Mouse (Mus musculus): ENCODE data around the gene Plxna4. TPM values are rescaled to one million over a fixed set of nuclear protein-coding genes. Genes with fewer than 3 reads are reported as not detected.

The Plxna4 gene
- polyA plus RNA-seq, 1 experiment from 2014 or later: 1.8 TPM

GRCm38 (mm10) chr6:32330034-32330795 is 257.8 kb downstream of the Plxna4 start:
- Histone ChIP-seq H3K36me3 (ENCODE audit: control insufficient read depth, insufficient read depth, low read length) (no peaks in the 10 kb centered on the region), H3K9ac (ENCODE audit: low read depth, low read length) (no peak overlapping the region), H3K4me1 (replicated peaks; ENCODE audit: control insufficient read depth, insufficient read depth, low read length) (no peaks in the 10 kb centered on the region), H3K27me3 (replicated peaks; ENCODE audit: control insufficient read depth, insufficient read depth, low read length) (no peaks in the 10 kb centered on the region), H3K27ac (ENCODE audit: low read depth, low read length) (no peak overlapping the region), H3K4me3 (ENCODE audit: low read depth, low read length) (no peak overlapping the region), H3K4me2 (no peak overlapping the region), H3K9me3 (ENCODE audit: control insufficient read depth, low read length) (no peaks in the 10 kb centered on the region)
- 71% methylated on average over 9 of the region's 9 CpGs for WGBS
- DNase-seq (ENCODE audit: low spot score) (no peak), ATAC-seq (replicated peaks; ENCODE audit: low FRiP score) (no peak)

GRCm38 (mm10) chr6:32328028-32328427 is 260.0 kb downstream of the Plxna4 start:
- Histone ChIP-seq H3K9ac (ENCODE audit: low read depth, low read length) (no peak overlapping the region), H3K4me3 (ENCODE audit: low read depth, low read length) (no peak overlapping the region), H3K9me3 (ENCODE audit: control insufficient read depth, low read length) (no peaks in the 10 kb centered on the region), H3K4me1 (replicated peaks; ENCODE audit: control insufficient read depth, insufficient read depth, low read length) (no peaks in the 10 kb centered on the region), H3K27me3 (replicated peaks; ENCODE audit: control insufficient read depth, insufficient read depth, low read length) (no peaks in the 10 kb centered on the region), H3K36me3 (ENCODE audit: control insufficient read depth, insufficient read depth, low read length) (no peaks in the 10 kb centered on the region), H3K4me2 (no peak overlapping the region), H3K27ac (ENCODE audit: low read depth, low read length) (no peak overlapping the region)
- WGBS: 5% methylated on average over 8 of the region's 8 CpGs
- ATAC-seq (replicated peaks; ENCODE audit: low FRiP score) (no peak), DNase-seq (ENCODE audit: low spot score) (peak; percentile 64)

GRCm38 (mm10) chr6:32327173-32327572 is 260.8 kb downstream of the Plxna4 start:
- no peak overlapping the region for H3K4me3 ChIP-seq (ENCODE audit: low read depth, low read length)
- no peaks in the 10 kb centered on the region for H3K27me3 ChIP-seq (replicated peaks; ENCODE audit: control insufficient read depth, insufficient read depth, low read length)
- no peak overlapping the region for H3K27ac ChIP-seq (ENCODE audit: low read depth, low read length)
- H3K9ac ChIP-seq (ENCODE audit: low read depth, low read length): no peak overlapping the region
- WGBS: 33% methylated on average over 5 of the region's 5 CpGs
- no peaks in the 10 kb centered on the region for H3K4me1 ChIP-seq (replicated peaks; ENCODE audit: control insufficient read depth, insufficient read depth, low read length)
- no peak overlapping the region for H3K4me2 ChIP-seq
- DNase-seq (ENCODE audit: low spot score) (no peak), ATAC-seq (replicated peaks; ENCODE audit: low FRiP score) (no peak)
- no peaks in the 10 kb centered on the region for H3K36me3 ChIP-seq (ENCODE audit: control insufficient read depth, insufficient read depth, low read length)
- no peaks in the 10 kb centered on the region for H3K9me3 ChIP-seq (ENCODE audit: control insufficient read depth, low read length)

- Histone ChIP-seq H3K4me3 (ENCODE audit: low read depth, low read length) (no peak overlapping the region), H3K36me3 (ENCODE audit: control insufficient read depth, insufficient read depth, low read length) (no peaks in the 10 kb centered on the region), H3K27me3 (replicated peaks; ENCODE audit: control insufficient read depth, insufficient read depth, low read length) (no peaks in the 10 kb centered on the region), H3K9ac (ENCODE audit: low read depth, low read length) (no peak overlapping the region), H3K4me2 (no peak overlapping the region), H3K9me3 (ENCODE audit: control insufficient read depth, low read length) (no peaks in the 10 kb centered on the region), H3K4me1 (replicated peaks; ENCODE audit: control insufficient read depth, insufficient read depth, low read length) (no peaks in the 10 kb centered on the region), H3K27ac (ENCODE audit: low read depth, low read length) (no peak overlapping the region)
- DNase-seq (ENCODE audit: low spot score) (no peak), ATAC-seq (replicated peaks; ENCODE audit: low FRiP score) (no peak)
- WGBS: 83% methylated on average over 5 of the region's 5 CpGs
Measured at GRCm38 (mm10) chr6:32326406-32326805, 261.6 kb downstream of the Plxna4 start.

GRCm38 (mm10) chr6:32325851-32326250 is 262.1 kb downstream of the Plxna4 start:
- no peak overlapping the region for H3K4me3 ChIP-seq (ENCODE audit: low read depth, low read length)
- H3K27me3 ChIP-seq (replicated peaks; ENCODE audit: control insufficient read depth, insufficient read depth, low read length): no peaks in the 10 kb centered on the region
- no peak overlapping the region for H3K4me2 ChIP-seq
- H3K27ac ChIP-seq (ENCODE audit: low read depth, low read length): no peak overlapping the region
- no peak overlapping the region for H3K9ac ChIP-seq (ENCODE audit: low read depth, low read length)
- no peaks in the 10 kb centered on the region for H3K4me1 ChIP-seq (replicated peaks; ENCODE audit: control insufficient read depth, insufficient read depth, low read length)
- no peak for ATAC-seq (replicated peaks; ENCODE audit: low FRiP score)
- 65% methylated on average over 7 of the region's 7 CpGs for WGBS
- H3K9me3 ChIP-seq (ENCODE audit: control insufficient read depth, low read length): no peaks in the 10 kb centered on the region
- no peaks in the 10 kb centered on the region for H3K36me3 ChIP-seq (ENCODE audit: control insufficient read depth, insufficient read depth, low read length)
- DNase-seq (ENCODE audit: low spot score): no peak

- no peaks in the 10 kb centered on the region for H3K9me3 ChIP-seq (ENCODE audit: control insufficient read depth, low read length)
- no peak for ATAC-seq (replicated peaks; ENCODE audit: low FRiP score)
- H3K4me1 ChIP-seq (replicated peaks; ENCODE audit: control insufficient read depth, insufficient read depth, low read length): no peaks in the 10 kb centered on the region
- no peak for DNase-seq (ENCODE audit: low spot score)
- H3K4me3 ChIP-seq (ENCODE audit: low read depth, low read length): no peak overlapping the region
- H3K27me3 ChIP-seq (replicated peaks; ENCODE audit: control insufficient read depth, insufficient read depth, low read length): no peaks in the 10 kb centered on the region
- no peaks in the 10 kb centered on the region for H3K36me3 ChIP-seq (ENCODE audit: control insufficient read depth, insufficient read depth, low read length)
- H3K9ac ChIP-seq (ENCODE audit: low read depth, low read length): no peak overlapping the region
- 68% methylated on average over 3 of the region's 3 CpGs for WGBS
- H3K27ac ChIP-seq (ENCODE audit: low read depth, low read length): no peak overlapping the region
- H3K4me2 ChIP-seq: no peak overlapping the region
Measured at GRCm38 (mm10) chr6:32321187-32321586, 266.8 kb downstream of the Plxna4 start.

GRCm38 (mm10) chr6:32320254-32320653 is 267.7 kb downstream of the Plxna4 start:
- no peaks in the 10 kb centered on the region for H3K9me3 ChIP-seq (ENCODE audit: control insufficient read depth, low read length)
- no peaks in the 10 kb centered on the region for H3K36me3 ChIP-seq (ENCODE audit: control insufficient read depth, insufficient read depth, low read length)
- WGBS: 34% methylated on average over 3 of the region's 3 CpGs
- no peak for ATAC-seq (replicated peaks; ENCODE audit: low FRiP score)
- H3K4me3 ChIP-seq (ENCODE audit: low read depth, low read length): no peak overlapping the region
- H3K27me3 ChIP-seq (replicated peaks; ENCODE audit: control insufficient read depth, insufficient read depth, low read length): no peaks in the 10 kb centered on the region
- no peaks in the 10 kb centered on the region for H3K4me1 ChIP-seq (replicated peaks; ENCODE audit: control insufficient read depth, insufficient read depth, low read length)
- H3K27ac ChIP-seq (ENCODE audit: low read depth, low read length): no peak overlapping the region
- no peak overlapping the region for H3K4me2 ChIP-seq
- no peak overlapping the region for H3K9ac ChIP-seq (ENCODE audit: low read depth, low read length)
- DNase-seq (ENCODE audit: low spot score): no peak

- 80% methylated on average over 8 of the region's 8 CpGs for WGBS
- no peak for DNase-seq (ENCODE audit: low spot score)
- H3K4me1 ChIP-seq (replicated peaks; ENCODE audit: control insufficient read depth, insufficient read depth, low read length): no peaks in the 10 kb centered on the region
- no peaks in the 10 kb centered on the region for H3K9me3 ChIP-seq (ENCODE audit: control insufficient read depth, low read length)
- H3K36me3 ChIP-seq (ENCODE audit: control insufficient read depth, insufficient read depth, low read length): no peaks in the 10 kb centered on the region
- H3K4me2 ChIP-seq: no peak overlapping the region
- no peak overlapping the region for H3K9ac ChIP-seq (ENCODE audit: low read depth, low read length)
- H3K4me3 ChIP-seq (ENCODE audit: low read depth, low read length): no peak overlapping the region
- no peaks in the 10 kb centered on the region for H3K27me3 ChIP-seq (replicated peaks; ENCODE audit: control insufficient read depth, insufficient read depth, low read length)
- no peak overlapping the region for H3K27ac ChIP-seq (ENCODE audit: low read depth, low read length)
- no peak for ATAC-seq (replicated peaks; ENCODE audit: low FRiP score)
Measured at GRCm38 (mm10) chr6:32317470-32317869, 270.5 kb downstream of the Plxna4 start.

- Histone ChIP-seq H3K36me3 (ENCODE audit: control insufficient read depth, insufficient read depth, low read length) (no peaks in the 10 kb centered on the region), H3K4me3 (ENCODE audit: low read depth, low read length) (no peak overlapping the region), H3K27ac (ENCODE audit: low read depth, low read length) (no peak overlapping the region), H3K27me3 (replicated peaks; ENCODE audit: control insufficient read depth, insufficient read depth, low read length) (no peaks in the 10 kb centered on the region), H3K9ac (ENCODE audit: low read depth, low read length) (no peak overlapping the region), H3K9me3 (ENCODE audit: control insufficient read depth, low read length) (no peaks in the 10 kb centered on the region), H3K4me2 (no peak overlapping the region), H3K4me1 (replicated peaks; ENCODE audit: control insufficient read depth, insufficient read depth, low read length) (no peaks in the 10 kb centered on the region)
- ATAC-seq (replicated peaks; ENCODE audit: low FRiP score): no peak
- DNase-seq (ENCODE audit: low spot score): no peak
- 49% methylated on average over 6 of the region's 6 CpGs for WGBS
Measured at GRCm38 (mm10) chr6:32315011-32315450, 273.0 kb downstream of the Plxna4 start.
